Mouse (Mus musculus) hindbrain, embryonic 14.5 days (tissue): Measurements from ENCODE around the gene Dlst. TPM values are rescaled to one million over a fixed set of nuclear protein-coding genes. Genes with fewer than 3 reads are reported as not detected.

Experiments used
- ATAC-seq: fragments of 200-750 bp; cut with Nextera tagmentation; 2 replicates; pipeline ENCODE4 v1.8.0; 2017; ENCODE audit warnings: moderate number of reproducible peaks, mild to moderate bottlenecking, moderate TSS enrichment, moderate library complexity; ENCODE audit not compliant: low FRiP score
- DNase-seq: peaks from one replicate; pipeline ENCODE4 v3.0.0-alpha.2; 2015; ENCODE audit warnings: low spot score
- H3K27ac ChIP-seq: fragments of 300-500 bp; sonication (generic); 2 replicates; pipeline ENCODE4 v1.5.1; 2014; ENCODE audit warnings: mild to moderate bottlenecking, moderate library complexity
- H3K27me3 ChIP-seq: fragments of 300-500 bp; sonication (generic); 2 replicates; pipeline ENCODE4 v1.6.1; 2014; ENCODE audit warnings: mild to moderate bottlenecking, low read length, mixed read lengths; ENCODE audit not compliant: control insufficient read depth, insufficient read depth
- H3K36me3 ChIP-seq: fragments of 300-500 bp; sonication (generic); replicated peaks from 2 replicates; pipeline ENCODE4 v1.6.1; 2014; ENCODE audit not compliant: control insufficient read depth, insufficient read depth
- H3K4me1 ChIP-seq: fragments of 300-500 bp; sonication (generic); replicated peaks from 2 replicates; pipeline ENCODE4 v1.6.1; 2014; ENCODE audit warnings: antibody characterized with exemption, low read length, mixed read lengths; ENCODE audit not compliant: control insufficient read depth, insufficient read depth
- H3K4me2 ChIP-seq: fragments of 300-500 bp; sonication (generic); replicated peaks from 2 replicates; pipeline ENCODE4 v1.6.1; 2014; ENCODE audit warnings: mild to moderate bottlenecking, moderate library complexity
- H3K4me3 ChIP-seq: fragments of 300-500 bp; sonication (generic); replicated peaks from 2 replicates; pipeline ENCODE4 v1.5.1; 2014; ENCODE audit warnings: mild to moderate bottlenecking, low read length
- H3K9ac ChIP-seq: fragments of 300-500 bp; sonication (generic); 2 replicates; pipeline ENCODE4 v1.6.1; 2014
- H3K9me3 ChIP-seq: fragments of 300-500 bp; sonication (generic); 2 replicates; pipeline ENCODE4 v1.6.1; 2016; ENCODE audit warnings: low read length; ENCODE audit not compliant: control insufficient read depth
- WGBS: fragments of 180-500 bp; shearing (Covaris S2); extraction: QIAGEN DNeasy Blood & Tissue Kit; methylation state at CpG from one replicate; pipeline ENCODE4 v1.1.7; 2014; 5-methylcytosine and 5-hydroxymethylcytosine counted together
- polyA plus RNA-seq: library from polyadenylated mRNA; unstranded; fragments of >200 nt; fragmentation: Nextera tagmentation; extraction: Ambion mirVana; gene quantifications from 2 replicates; pipeline ENCODE4 v1.2.1, GENCODE M21; 2014

Gene Dlst
- polyA plus RNA-seq, 1 experiment from 2014 or later, result 101 TPM

DNA sequence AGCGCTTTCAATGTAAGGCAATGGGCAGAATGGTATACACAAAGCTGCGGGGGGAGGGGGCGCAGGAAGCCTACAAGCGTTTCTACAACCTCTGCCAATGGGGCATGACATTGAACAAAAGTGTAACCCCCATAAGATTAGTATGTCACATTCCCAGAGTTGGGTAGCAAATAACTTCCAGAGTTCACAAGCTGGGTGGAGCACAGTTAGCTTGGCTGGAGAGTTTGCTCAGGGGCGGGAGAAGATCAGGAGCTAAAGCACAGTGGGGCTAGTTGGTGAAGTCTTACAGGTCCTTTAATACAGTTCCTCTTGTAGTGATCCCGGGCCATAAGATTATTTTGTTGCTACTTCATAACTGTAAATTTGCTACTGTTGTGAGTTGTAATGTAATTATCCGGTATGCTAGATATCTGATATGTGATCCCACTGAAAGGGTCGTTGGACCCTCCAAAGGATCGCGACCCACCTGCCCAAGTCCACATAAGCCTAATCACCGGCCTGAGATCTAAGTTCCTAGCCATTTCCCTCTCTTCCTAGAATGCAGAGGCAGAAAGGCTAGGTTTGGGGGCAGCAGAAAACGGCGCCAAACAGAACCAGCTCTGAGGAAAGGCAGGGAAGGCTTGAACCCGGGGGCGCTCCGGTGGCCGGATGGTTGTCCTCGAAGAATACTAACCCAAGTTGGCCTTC, 479 bp upstream of the Dlst start:
- peaks cover 29% of the 10 kb centered on the region for H3K4me1 ChIP-seq
- H3K27ac ChIP-seq, result peak overlapping the region; percentile 85
- peak overlapping the region; percentile 75 for H3K4me2 ChIP-seq
- peak overlapping the region; percentile 93 for H3K9ac ChIP-seq
- peak overlapping the region; percentile 97 for H3K4me3 ChIP-seq
- H3K27me3 ChIP-seq, result no peaks in the 10 kb centered on the region
- no peak for DNase-seq
- no peak; the same call in 1 of the 2 replicates for ATAC-seq
- 17% methylated on average over 18 of the region's 18 CpGs for WGBS
- no peaks in the 10 kb centered on the region for H3K9me3 ChIP-seq
- H3K36me3 ChIP-seq, result no peaks in the 10 kb centered on the region

DNA sequence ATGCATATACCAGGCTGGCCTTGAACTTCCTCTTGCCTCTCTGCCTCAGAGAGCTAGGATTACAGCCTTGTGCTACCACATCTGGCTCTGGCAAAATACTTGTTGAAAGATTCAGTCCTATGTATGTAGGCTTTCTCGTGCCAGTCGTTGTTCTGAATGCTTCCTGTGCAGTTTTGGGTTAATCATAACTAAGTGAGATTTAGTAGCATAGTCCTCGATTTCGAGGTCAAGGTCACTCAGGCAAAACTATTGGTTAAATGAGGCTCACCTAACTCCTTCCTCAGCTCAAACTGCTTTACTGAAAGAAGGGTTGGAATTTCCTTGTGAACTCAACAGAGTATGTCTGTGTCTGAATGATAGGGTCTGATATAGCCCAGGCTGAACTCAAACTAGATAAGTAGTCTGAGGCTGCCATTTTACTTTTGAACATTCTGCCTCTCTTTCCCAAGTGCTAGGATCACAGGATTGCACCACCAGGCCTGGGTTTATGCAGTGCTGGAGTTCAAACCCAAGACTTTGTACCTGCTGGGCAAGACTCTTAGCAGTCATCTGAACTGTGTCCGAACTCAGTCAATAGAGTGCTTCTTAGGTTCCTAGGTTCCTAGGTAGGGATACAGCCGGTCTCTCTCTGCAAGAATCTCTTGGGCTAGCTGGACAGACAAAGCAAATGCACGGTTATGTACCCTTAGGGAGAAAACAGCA, 2.1 kb downstream of the Dlst start:
- WGBS, result 89% methylated on average over 7 of the region's 7 CpGs
- Histone ChIP-seq H3K27ac (no peak overlapping the region), H3K4me1 (peaks cover 23% of the 10 kb centered on the region), H3K27me3 (no peaks in the 10 kb centered on the region), H3K9me3 (no peaks in the 10 kb centered on the region), H3K4me3 (no peak overlapping the region; the same call in 1 of the 2 replicates), H3K9ac (no peak overlapping the region), H3K36me3 (peaks cover 14% of the 10 kb centered on the region), H3K4me2 (no peak overlapping the region)
- DNase-seq (no peak), ATAC-seq (no peak)

DNA sequence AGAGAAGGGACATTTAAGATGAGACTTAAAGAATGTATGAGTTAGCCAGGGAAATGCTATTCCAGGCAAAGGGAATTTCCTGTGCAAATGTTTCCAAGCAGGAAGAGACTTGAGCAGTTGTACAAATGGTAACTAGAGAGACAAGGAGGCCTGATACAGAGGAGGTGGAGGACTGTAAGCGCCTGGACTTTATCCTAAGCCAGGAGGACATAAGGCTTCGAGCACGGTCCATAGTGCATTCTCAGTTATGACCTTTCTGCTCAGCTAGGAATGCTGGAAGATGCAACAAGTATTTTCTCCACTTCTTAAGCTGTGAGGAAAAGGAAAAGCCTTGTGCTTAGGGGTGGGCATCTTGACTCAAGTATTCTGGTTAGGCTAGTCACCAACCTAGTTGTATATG, 2.7 kb downstream of the Dlst start:
- Histone ChIP-seq H3K27me3 (no peaks in the 10 kb centered on the region), H3K4me1 (peaks cover 23% of the 10 kb centered on the region)
- 92% methylated on average over 3 of the region's 3 CpGs for WGBS

DNA sequence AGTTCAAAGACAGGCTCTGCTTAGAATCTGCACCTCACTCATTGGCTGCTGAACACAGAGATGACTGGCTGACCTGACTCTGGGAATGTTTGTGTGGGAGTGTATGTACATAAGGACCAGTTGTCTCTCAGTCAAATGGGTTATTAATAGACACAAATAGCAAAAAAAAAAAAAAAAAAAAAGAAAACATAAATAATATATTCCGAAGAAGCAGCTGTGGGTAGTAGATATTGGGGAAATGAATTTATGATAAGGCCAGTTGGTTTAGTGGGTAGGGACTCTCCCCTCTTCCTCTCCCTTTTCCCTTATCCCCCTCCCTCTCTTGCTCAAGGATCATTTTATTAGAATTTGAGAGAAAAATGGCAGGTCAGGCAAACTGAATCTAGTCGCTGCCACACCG, 3.3 kb downstream of the Dlst start:
- no peak overlapping the region for H3K4me2 ChIP-seq
- peaks cover 23% of the 10 kb centered on the region for H3K4me1 ChIP-seq
- no peak for ATAC-seq
- no peak overlapping the region for H3K9ac ChIP-seq
- WGBS, result 97% methylated on average over 3 of the region's 3 CpGs
- no peak for DNase-seq
- no peak overlapping the region for H3K4me3 ChIP-seq
- H3K36me3 ChIP-seq, result peaks cover 26% of the 10 kb centered on the region
- H3K27me3 ChIP-seq, result no peaks in the 10 kb centered on the region
- no peak overlapping the region for H3K27ac ChIP-seq
- H3K9me3 ChIP-seq, result no peaks in the 10 kb centered on the region

More for the DNA sequence above, 2.7 kb downstream of the Dlst start:
- ATAC-seq, result no peak
- H3K36me3 ChIP-seq, result peaks cover 20% of the 10 kb centered on the region
- no peaks in the 10 kb centered on the region for H3K9me3 ChIP-seq
- DNase-seq, result no peak
- H3K4me2 ChIP-seq, result no peak overlapping the region
- no peak overlapping the region for H3K27ac ChIP-seq
- H3K4me3 ChIP-seq, result no peak overlapping the region
- H3K9ac ChIP-seq, result no peak overlapping the region

DNA sequence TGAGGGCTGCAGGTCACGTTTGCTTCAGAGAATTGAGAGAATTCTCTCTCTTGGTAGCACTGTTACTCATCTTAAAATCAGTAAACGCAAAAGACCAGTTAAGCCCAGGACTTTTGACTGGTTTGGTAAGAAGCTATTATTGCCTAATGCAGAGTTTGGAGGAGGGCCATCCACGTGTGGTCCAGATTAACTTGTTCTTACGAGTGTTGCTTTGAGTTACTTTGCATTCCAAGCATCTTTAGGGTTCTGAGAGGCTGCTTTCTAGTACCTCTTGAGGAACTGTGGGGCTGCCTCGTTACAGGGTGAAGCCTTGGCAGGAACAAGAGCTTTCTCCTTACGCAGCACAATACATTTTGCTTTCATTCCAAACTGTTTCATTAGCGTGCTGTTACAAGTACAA, 5.0 kb downstream of the Dlst start:
- Histone ChIP-seq H3K4me1 (peaks cover 13% of the 10 kb centered on the region), H3K27ac (no peak overlapping the region), H3K36me3 (peaks cover 43% of the 10 kb centered on the region), H3K4me3 (no peak overlapping the region), H3K4me2 (no peak overlapping the region), H3K9ac (no peak overlapping the region), H3K9me3 (no peaks in the 10 kb centered on the region), H3K27me3 (no peaks in the 10 kb centered on the region)
- ATAC-seq (no peak), DNase-seq (no peak)
- 92% methylated on average over 7 of the region's 7 CpGs for WGBS

DNA sequence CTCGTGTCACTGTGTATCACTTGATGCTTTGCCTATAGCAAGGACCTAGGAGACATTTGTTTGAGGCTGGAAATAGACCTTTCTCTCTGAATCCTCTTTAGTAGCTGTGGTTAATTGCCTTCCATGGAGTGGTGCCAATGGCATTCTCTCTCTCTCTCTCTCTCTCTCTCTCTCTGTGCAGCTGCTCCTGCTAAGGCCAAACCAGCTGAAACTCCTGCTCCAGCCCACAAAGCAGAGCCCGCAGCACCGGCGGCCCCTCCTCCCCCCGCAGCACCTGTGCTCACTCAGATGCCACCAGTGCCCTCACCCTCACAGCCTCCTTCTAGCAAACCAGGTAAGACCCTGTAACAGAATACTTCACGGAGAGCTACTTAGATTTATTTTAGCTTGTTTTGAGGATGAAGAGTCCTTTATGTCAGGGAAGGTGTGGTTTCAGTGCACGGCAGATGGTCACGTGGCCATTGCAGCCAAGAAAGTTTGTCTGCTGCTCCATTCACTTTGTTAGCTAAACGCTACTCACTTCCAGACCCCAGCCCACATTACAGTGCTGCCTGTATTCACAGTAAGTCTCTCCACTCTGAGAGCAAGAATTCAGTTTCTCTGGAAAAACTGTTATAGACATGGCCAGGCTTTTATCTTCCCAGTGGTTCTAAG, 11.3 kb downstream of the Dlst start:
- Histone ChIP-seq H3K9me3 (no peaks in the 10 kb centered on the region), H3K27me3 (no peaks in the 10 kb centered on the region), H3K27ac (no peak overlapping the region), H3K4me1 (no peaks in the 10 kb centered on the region), H3K36me3 (peaks cover 91% of the 10 kb centered on the region), H3K4me3 (no peak overlapping the region), H3K4me2 (no peak overlapping the region), H3K9ac (no peak overlapping the region)
- DNase-seq (no peak), ATAC-seq (no peak)
- 88% methylated on average over 9 of the region's 9 CpGs for WGBS

DNA sequence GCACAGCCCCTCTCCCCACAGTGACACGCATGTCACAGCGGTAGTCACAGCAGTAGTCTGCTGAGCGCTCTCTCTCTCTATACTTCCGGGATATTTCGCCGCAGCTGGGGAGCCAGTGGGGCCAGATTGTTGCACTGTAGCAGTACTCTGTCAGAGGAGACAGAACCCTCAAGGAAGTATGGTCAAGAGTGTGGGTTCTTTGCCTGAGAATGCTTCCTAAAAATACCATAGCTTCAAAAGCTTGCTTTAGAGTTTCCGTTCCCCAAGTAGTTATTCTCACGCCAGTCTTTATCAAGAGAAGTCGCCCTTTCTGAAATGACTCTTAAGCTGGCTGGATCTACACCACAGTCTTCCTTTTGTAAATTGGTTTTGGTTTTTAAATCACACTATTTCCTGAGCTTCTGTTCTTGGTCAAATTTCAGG, 12.5 kb downstream of the Dlst start:
- Histone ChIP-seq H3K9me3 (no peaks in the 10 kb centered on the region), H3K36me3 (peaks cover 91% of the 10 kb centered on the region), H3K27me3 (no peaks in the 10 kb centered on the region), H3K4me2 (no peak overlapping the region), H3K4me1 (no peaks in the 10 kb centered on the region), H3K4me3 (no peak overlapping the region), H3K9ac (no peak overlapping the region), H3K27ac (no peak overlapping the region)
- DNase-seq (no peak), ATAC-seq (no peak)
- WGBS, result 96% methylated on average over 9 of the region's 9 CpGs

DNA sequence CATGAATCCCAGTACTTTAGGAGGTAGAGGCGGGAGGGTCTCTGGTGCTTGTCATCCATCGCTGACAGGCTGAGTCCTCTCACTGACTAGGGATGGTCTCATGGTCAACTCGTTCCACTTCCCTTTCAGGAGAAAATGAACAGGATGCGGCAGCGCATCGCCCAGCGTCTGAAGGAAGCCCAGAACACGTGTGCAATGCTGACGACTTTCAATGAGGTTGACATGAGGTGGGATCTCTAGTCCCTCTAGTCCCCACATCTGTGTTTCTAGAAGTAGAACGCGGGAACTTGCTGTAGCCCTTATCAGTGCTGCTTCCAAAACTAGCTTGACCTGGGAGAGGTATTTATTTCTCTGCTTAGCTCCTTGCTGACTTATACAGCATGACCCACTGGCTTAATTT, 13.0 kb downstream of the Dlst start:
- WGBS, result 98% methylated on average over 11 of the region's 11 CpGs
- ATAC-seq (no peak), DNase-seq (no peak)
- no peak overlapping the region for H3K27ac ChIP-seq
- H3K4me2 ChIP-seq, result no peak overlapping the region
- H3K9ac ChIP-seq, result no peak overlapping the region
- H3K4me3 ChIP-seq, result no peak overlapping the region
- no peaks in the 10 kb centered on the region for H3K9me3 ChIP-seq
- no peaks in the 10 kb centered on the region for H3K27me3 ChIP-seq
- no peaks in the 10 kb centered on the region for H3K4me1 ChIP-seq
- peaks cover 91% of the 10 kb centered on the region for H3K36me3 ChIP-seq

DNA sequence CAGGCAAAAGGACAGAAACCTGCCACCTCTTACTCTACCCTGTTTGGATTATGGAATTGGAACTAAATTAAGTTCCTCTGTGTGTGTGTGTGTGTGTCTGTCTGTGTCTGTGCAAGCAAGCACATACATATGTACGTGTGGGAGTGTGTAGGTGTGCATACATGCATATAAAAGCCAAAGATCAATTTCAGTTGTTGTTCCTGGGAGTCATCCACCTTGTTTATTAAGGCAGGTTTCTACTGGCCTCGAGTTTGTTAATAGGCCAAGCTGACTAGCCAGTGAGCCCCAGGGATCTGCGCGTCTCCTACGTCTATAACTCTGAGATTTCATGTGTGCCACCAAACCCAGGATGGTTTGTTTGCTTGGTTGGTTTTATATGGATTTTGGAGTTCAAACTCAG, 14.1 kb downstream of the Dlst start:
- no peak for ATAC-seq
- Histone ChIP-seq H3K36me3 (peaks cover 89% of the 10 kb centered on the region), H3K27ac (no peak overlapping the region), H3K9me3 (no peaks in the 10 kb centered on the region), H3K4me1 (no peaks in the 10 kb centered on the region), H3K4me2 (no peak overlapping the region), H3K27me3 (no peaks in the 10 kb centered on the region), H3K9ac (no peak overlapping the region), H3K4me3 (no peak overlapping the region)
- DNase-seq, result no peak
- 97% methylated on average over 5 of the region's 5 CpGs for WGBS
